Mouse (Mus musculus) CH12.LX (cell line): ENCODE measurements around the gene Rpp14. TPM values are rescaled to one million over a fixed set of nuclear protein-coding genes. Genes with fewer than 3 reads are reported as not detected.

ENCODE experiments used
- DNase-seq: peaks from one replicate; pipeline ENCODE4 v3.0.0-alpha.2; 2013; ENCODE audit errors: extremely low read depth
- H3K27ac ChIP-seq: 2 replicates; pipeline ENCODE4 v1.5.1; 2012; ENCODE audit warnings: low read depth, mild to moderate bottlenecking, control low read depth, moderate library complexity; ENCODE audit not compliant: insufficient read depth
- H3K27me3 ChIP-seq: replicated peaks from 2 replicates; pipeline ENCODE3; 2012; ENCODE audit warnings: inconsistent platforms
- H3K36me3 ChIP-seq, 2 experiments: replicated peaks in 1 of 2; 2 replicates each; pipeline versions ENCODE3 to v1.6.1; 2012; ENCODE audit warnings: inconsistent platforms in 1 of 2, low read length in 1 of 2, mild to moderate bottlenecking in 1 of 2, mixed read lengths in 1 of 2, moderate library complexity in 1 of 2; ENCODE audit not compliant: control insufficient read depth in 1 of 2, insufficient read depth in 1 of 2
- H3K4me1 ChIP-seq, 2 experiments: 2 replicates each; pipeline ENCODE4 v1.6.1; 2012; ENCODE audit warnings: inconsistent platforms in 1 of 2, moderate library complexity in 1 of 2; ENCODE audit not compliant: insufficient read depth in 2 of 2, control insufficient read depth in 1 of 2
- H3K4me2 ChIP-seq: 2 replicates; pipeline ENCODE4 v1.6.1; 2012; ENCODE audit warnings: low read depth, mild to moderate bottlenecking, control low read depth; ENCODE audit not compliant: poor library complexity, insufficient read depth, severe bottlenecking
- H3K4me3 ChIP-seq, 3 experiments: fragments of 150-350 bp in 1 of 3; sonication (generic) in 1 of 3; replicated peaks in 1 of 3; 2 replicates each; pipeline versions ENCODE3 to v1.5.1; 2011 to 2012; ENCODE audit warnings: low read depth in 2 of 3, low read length in 2 of 3, mild to moderate bottlenecking in 2 of 3, moderate library complexity in 2 of 3, control low read depth in 1 of 3, improper control_type of control experiment in 1 of 3, inconsistent platforms in 1 of 3, mixed read lengths in 1 of 3; ENCODE audit not compliant: poor library complexity in 1 of 3
- H3K79me2 ChIP-seq: replicated peaks from 2 replicates; pipeline ENCODE4 v1.6.1; 2012; ENCODE audit warnings: mild to moderate bottlenecking, moderate library complexity; ENCODE audit not compliant: control insufficient read depth, poor library complexity, insufficient read depth, severe bottlenecking; ENCODE audit errors: extremely low read depth
- H3K9ac ChIP-seq: 2 replicates; pipeline ENCODE4 v1.6.1; 2012; ENCODE audit warnings: low read depth, mild to moderate bottlenecking, control low read depth, moderate library complexity; ENCODE audit not compliant: insufficient read depth
- H3K9me3 ChIP-seq: replicated peaks from 2 replicates; pipeline ENCODE3; 2012; ENCODE audit warnings: low read length, inconsistent platforms, mixed read lengths
- BHLHE40 ChIP-seq: IDR thresholded peaks from 2 replicates; pipeline ENCODE4 v1.6.1; 2011; ENCODE audit warnings: mild to moderate bottlenecking, low read depth, low read length, improper control_type of control experiment
- CHD1 ChIP-seq: IDR thresholded peaks from 2 replicates; pipeline ENCODE4 v1.6.1; 2012; ENCODE audit warnings: low read depth, low read length, improper control_type of control experiment, inconsistent platforms
- CHD2 ChIP-seq: IDR thresholded peaks from 2 replicates; pipeline ENCODE4 v1.6.1; 2011; ENCODE audit warnings: low read length, improper control_type of control experiment
- CTCF ChIP-seq, 2 experiments: IDR thresholded peaks in 1 of 2; conservative IDR thresholded peaks in 1 of 2; 2 replicates each; pipeline ENCODE4 v1.5.1; 2011 to 2012; ENCODE audit warnings: low read depth in 2 of 2, low read length in 2 of 2, improper control_type of control experiment in 1 of 2, inconsistent platforms in 1 of 2, mild to moderate bottlenecking in 1 of 2, moderate library complexity in 1 of 2
- E2F4 ChIP-seq: IDR thresholded peaks from 2 replicates; pipeline ENCODE4 v1.6.1; 2011; ENCODE audit warnings: low read depth, low read length, improper control_type of control experiment; ENCODE audit not compliant: insufficient replicate concordance
- ELF1 ChIP-seq: IDR thresholded peaks from 2 replicates; pipeline ENCODE4 v1.6.1; 2014; ENCODE audit warnings: low read depth, mild to moderate bottlenecking, inconsistent platforms, low read length, improper control_type of control experiment
- EP300 ChIP-seq: IDR thresholded peaks from 2 replicates; pipeline ENCODE4 v1.6.1; 2011; ENCODE audit warnings: low read length, improper control_type of control experiment
- ETS1 ChIP-seq: conservative IDR thresholded peaks from 2 replicates; pipeline ENCODE4 v1.6.1; 2012; ENCODE audit warnings: low read depth, mild to moderate bottlenecking, inconsistent platforms, low read length, improper control_type of control experiment, moderate library complexity
- GABPA ChIP-seq: IDR thresholded peaks from 2 replicates; pipeline ENCODE4 v1.6.1; 2012; ENCODE audit warnings: low read depth, low read length, improper control_type of control experiment, inconsistent platforms; ENCODE audit not compliant: insufficient replicate concordance
- HCFC1 ChIP-seq: IDR thresholded peaks from 2 replicates; pipeline ENCODE4 v1.6.1; 2012; ENCODE audit warnings: low read depth, mild to moderate bottlenecking, inconsistent platforms, low read length, improper control_type of control experiment
- IRF4 ChIP-seq: IDR thresholded peaks from 2 replicates; pipeline ENCODE4 v1.6.1; 2014; ENCODE audit warnings: low read depth, mild to moderate bottlenecking, inconsistent platforms, low read length, improper control_type of control experiment
- JUN ChIP-seq: IDR thresholded peaks from 2 replicates; pipeline ENCODE4 v1.6.1; 2011; ENCODE audit warnings: low read depth, mild to moderate bottlenecking, low read length, improper control_type of control experiment, moderate library complexity; ENCODE audit not compliant: insufficient read depth
- JUND ChIP-seq: conservative IDR thresholded peaks from 2 replicates; pipeline ENCODE4 v1.6.1; 2011; ENCODE audit warnings: low read depth, low read length, improper control_type of control experiment
- KAT2A ChIP-seq: IDR thresholded peaks from 2 replicates; pipeline ENCODE4 v1.6.1; 2012; ENCODE audit warnings: low read length, improper control_type of control experiment, inconsistent platforms; ENCODE audit not compliant: insufficient replicate concordance
- MAFK ChIP-seq: IDR thresholded peaks from 2 replicates; pipeline ENCODE4 v1.6.1; 2011; ENCODE audit warnings: low read length, improper control_type of control experiment; ENCODE audit not compliant: insufficient replicate concordance
- MAX ChIP-seq: IDR thresholded peaks from 2 replicates; pipeline ENCODE4 v1.6.1; 2011; ENCODE audit warnings: low read length, improper control_type of control experiment
- MAZ ChIP-seq: IDR thresholded peaks from 2 replicates; pipeline ENCODE4 v1.6.1; 2012; ENCODE audit warnings: low read depth, mild to moderate bottlenecking, inconsistent platforms, low read length, improper control_type of control experiment, moderate library complexity
- MEF2A ChIP-seq: IDR thresholded peaks from 2 replicates; pipeline ENCODE4 v1.6.1; 2014; ENCODE audit warnings: low read depth, mild to moderate bottlenecking, inconsistent platforms, low read length, improper control_type of control experiment, borderline replicate concordance
- MXI1 ChIP-seq: IDR thresholded peaks from 2 replicates; pipeline ENCODE4 v1.6.1; 2011; ENCODE audit warnings: mild to moderate bottlenecking, low read depth, low read length, improper control_type of control experiment
- MYC ChIP-seq: IDR thresholded peaks from 2 replicates; pipeline ENCODE4 v1.6.1; 2011; ENCODE audit warnings: low read depth, mild to moderate bottlenecking, improper control_type of control experiment, low read length
- NELFE ChIP-seq: IDR thresholded peaks from 2 replicates; pipeline ENCODE4 v1.6.1; 2011; ENCODE audit warnings: low read depth, low read length, improper control_type of control experiment
- NRF1 ChIP-seq: IDR thresholded peaks from 2 replicates; pipeline ENCODE4 v1.6.1; 2014; ENCODE audit warnings: low read depth, mild to moderate bottlenecking, inconsistent platforms, low read length, improper control_type of control experiment, moderate library complexity
- PAX5 ChIP-seq: IDR thresholded peaks from 2 replicates; pipeline ENCODE4 v1.6.1; 2012; ENCODE audit warnings: low read length, inconsistent platforms, mixed read lengths
- POLR2A ChIP-seq: IDR thresholded peaks from 2 replicates; pipeline ENCODE4 v1.6.1; 2011; ENCODE audit warnings: low read depth, mild to moderate bottlenecking, improper control_type of control experiment, low read length
- POLR2AphosphoS2 ChIP-seq: IDR thresholded peaks from 2 replicates; pipeline ENCODE4 v1.6.1; 2011; ENCODE audit warnings: low read depth, low read length, improper control_type of control experiment
- RAD21 ChIP-seq: IDR thresholded peaks from 2 replicates; pipeline ENCODE4 v1.6.1; 2011; ENCODE audit warnings: low read depth, mild to moderate bottlenecking, low read length, improper control_type of control experiment, moderate library complexity
- RCOR1 ChIP-seq: conservative IDR thresholded peaks from 2 replicates; pipeline ENCODE4 v1.6.1; 2012; ENCODE audit warnings: low read depth, mild to moderate bottlenecking, inconsistent platforms, low read length, improper control_type of control experiment
- SIN3A ChIP-seq: IDR thresholded peaks from 2 replicates; pipeline ENCODE4 v1.6.1; 2012; ENCODE audit warnings: low read length, improper control_type of control experiment, inconsistent platforms
- SMC3 ChIP-seq: IDR thresholded peaks from 2 replicates; pipeline ENCODE4 v1.6.1; 2011; ENCODE audit warnings: low read depth, low read length, improper control_type of control experiment
- TBP ChIP-seq: conservative IDR thresholded peaks from 2 replicates; pipeline ENCODE4 v1.6.1; 2011; ENCODE audit warnings: low read depth, low read length, improper control_type of control experiment
- TCF12 ChIP-seq: IDR thresholded peaks from 2 replicates; pipeline ENCODE4 v1.6.1; 2014; ENCODE audit warnings: low read depth, mild to moderate bottlenecking, inconsistent platforms, low read length, improper control_type of control experiment
- UBTF ChIP-seq: IDR thresholded peaks from 2 replicates; pipeline ENCODE4 v1.6.1; 2012; ENCODE audit warnings: low read depth, mild to moderate bottlenecking, inconsistent platforms, low read length, improper control_type of control experiment, moderate library complexity
- USF1 ChIP-seq: IDR thresholded peaks from 2 replicates; pipeline ENCODE4 v1.6.1; 2014; ENCODE audit warnings: low read depth, mild to moderate bottlenecking, inconsistent platforms, low read length, improper control_type of control experiment
- USF2 ChIP-seq: conservative IDR thresholded peaks from 2 replicates; pipeline ENCODE4 v1.6.1; 2011; ENCODE audit warnings: low read depth, low read length, improper control_type of control experiment
- ZC3H11A ChIP-seq: IDR thresholded peaks from 2 replicates; pipeline ENCODE4 v1.6.1; 2012; ENCODE audit warnings: low read depth, mild to moderate bottlenecking, inconsistent platforms, low read length, improper control_type of control experiment
- ZKSCAN1 ChIP-seq: IDR thresholded peaks from 2 replicates; pipeline ENCODE4 v1.6.1; 2012; ENCODE audit warnings: low read depth, inconsistent platforms, low read length, improper control_type of control experiment, borderline replicate concordance
- ZMIZ1 ChIP-seq: IDR thresholded peaks from 2 replicates; pipeline ENCODE4 v1.6.1; 2012; ENCODE audit warnings: low read depth, mild to moderate bottlenecking, inconsistent platforms, low read length, improper control_type of control experiment
- ZNF384 ChIP-seq: IDR thresholded peaks from 2 replicates; pipeline ENCODE4 v1.6.1; 2012; ENCODE audit warnings: low read depth, low read length, improper control_type of control experiment, inconsistent platforms
- dilution Hi-C: fragments of 300-500 bp; cut with MboI; formaldehyde crosslinking; loops from 2 replicates; pipeline ENCODE4 v1.14.3; 2020; ENCODE audit warnings: low sequenced_read_pairs; ENCODE audit not compliant: extremely low pct_unique_long_range_greater_than_20kb, extremely low pct_ligation_motif_present
- in situ Hi-C: fragments of 300-500 bp; cut with MboI; formaldehyde crosslinking; loops from 3 replicates; pipeline ENCODE4 v1.14.3; 2019; ENCODE audit warnings: low sequenced_read_pairs, low pct_ligation_motif_present, low pct_unique_long_range_greater_than_20kb, mixed read lengths
- polyA plus RNA-seq: library from polyadenylated mRNA; unstranded; fragments of >175 nt; gene quantifications from 2 replicates; pipeline ENCODE4 v1.2.1, GENCODE M21; 2012; ENCODE audit warnings: low read depth; ENCODE audit not compliant: insufficient read length
- total RNA-seq, 2 experiments: library from RNA; depleted of rRNA; stranded (reverse); fragments of 300-350 nt in 1 of 2; fragments of >200 nt in 1 of 2; gene quantifications; 2 replicates each; pipeline ENCODE4 v1.2.3; 2012 to 2014

Gene Rpp14
- 32.4 and 46.9 TPM in 2 replicates for total RNA-seq (2012; rRNA removed)
- 132 and 140 TPM in 2 replicates for total RNA-seq (2014; rRNA removed)
- 101 and 121 TPM in 2 replicates for polyA plus RNA-seq

DNA sequence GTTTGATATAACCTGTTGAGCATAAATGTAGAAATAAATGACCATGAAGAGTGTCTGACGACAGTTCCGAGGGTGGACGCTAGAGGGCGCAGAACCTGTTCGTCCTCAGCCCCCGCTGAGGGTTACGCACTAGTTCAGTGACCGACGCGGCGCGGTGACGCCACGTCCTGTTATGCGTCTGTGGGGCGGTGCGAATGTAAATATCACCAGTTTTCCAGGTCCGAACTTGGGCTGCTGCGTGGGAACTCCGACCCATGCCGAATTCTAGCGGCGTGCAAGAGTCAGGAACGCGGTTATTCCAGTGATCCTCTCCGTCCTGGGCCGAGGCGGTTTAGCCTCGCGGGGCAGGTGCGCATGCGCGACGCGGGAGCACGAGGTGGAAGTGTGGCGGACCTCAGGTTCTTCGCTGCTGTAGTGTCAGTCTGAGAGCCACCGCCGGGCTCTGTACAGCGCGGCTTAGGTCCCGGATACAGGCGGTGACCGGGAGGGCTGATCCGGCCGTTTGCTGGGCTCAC is at the start of gene Rpp14:
TSS of gene Rpp14 (plus strand) at position 203 of the 515 bp plus-strand sequence.
- peak within 1 kb of the TSS; percentile 72 for H3K27ac ChIP-seq
- peaks cover 7 to 25% of the 10 kb centered on the region in 2 experiments for H3K4me1 ChIP-seq
- H3K27me3 ChIP-seq, result no peaks in the 10 kb centered on the region
- peak within 1 kb of the TSS; percentile 35 for H3K4me2 ChIP-seq
- dilution Hi-C loops (no loop called here), in situ Hi-C loops (no loop called here)
- H3K36me3 ChIP-seq, result peaks cover 12 to 33% of the 10 kb centered on the region in 2 experiments
- TF ChIP-seq GABPA, result no peak
- peak; percentile 78 for TF ChIP-seq TBP
- 0 out of 2 replicates have a peak, but pooled peaks have one; percentile 4 for TF ChIP-seq ZC3H11A
- TF ChIP-seq ZMIZ1, result peak; percentile 57; the same call in 1 of the 2 replicates
- no peak for TF ChIP-seq PAX5
- peak; percentile 91; the same call in 1 of the 2 replicates for TF ChIP-seq SIN3A
- no peak for TF ChIP-seq USF2
- no peak; the same call in 1 of the 2 replicates for TF ChIP-seq ETS1
- TF ChIP-seq MAX, result peak; percentile 84; the same call in 1 of the 2 replicates
- 0 out of 2 replicates have a peak, but pooled peaks have one; percentile 3 for TF ChIP-seq BHLHE40
- TF ChIP-seq NELFE, result peak; percentile 82
- TF ChIP-seq RCOR1, result no peak
- no peak for TF ChIP-seq CHD2
- TF ChIP-seq JUND, result no peak
- TF ChIP-seq IRF4, result no peak
- no peak for TF ChIP-seq ZKSCAN1
- peak; percentile 54 for TF ChIP-seq RAD21
- no peak for TF ChIP-seq USF1
- TF ChIP-seq MAFK, result no peak
- TF ChIP-seq SMC3, result peak; percentile 73
- peak; percentile 56 for TF ChIP-seq ELF1
- TF ChIP-seq KAT2A, result no peak
- no peak for TF ChIP-seq UBTF
- TF ChIP-seq MEF2A, result peak; percentile 36; the same call in 1 of the 2 replicates
- no peak for TF ChIP-seq ZNF384
- TF ChIP-seq CHD1, result no peak
- peak; percentile 93 for TF ChIP-seq NRF1
- TF ChIP-seq EP300, result no peak
- peak; percentile 88; the same call in 1 of the 2 replicates for TF ChIP-seq MYC
- no peak for TF ChIP-seq JUN
- TF ChIP-seq E2F4, result no peak
- peak; percentile 89 for TF ChIP-seq HCFC1
- TF ChIP-seq MAZ, result peak; percentile 96
- TF ChIP-seq MXI1, result peak; percentile 95
- peak; percentile 64; the same call in 1 of the 2 replicates for TF ChIP-seq POLR2AphosphoS2
- TF ChIP-seq TCF12, result peak; percentile 60; the same call in 1 of the 2 replicates
- TF ChIP-seq CTCF (conservative IDR thresholded peaks at IDR 0.05 in 1 of 2, IDR thresholded peaks at IDR 0.05 in 1 of 2; ENCODE audit: low read depth in 2 of 2, low read length in 2 of 2), result peak; percentile 85 to 94
- TF ChIP-seq POLR2A, result peak; percentile 89
- peaks cover 22% of the 10 kb centered on the region for H3K79me2 ChIP-seq
- peak within 1 kb of the TSS; percentile 82 for H3K9ac ChIP-seq
- peak within 1 kb of the TSS; percentile 63 to 95 (median 93) for H3K4me3 ChIP-seq
- H3K9me3 ChIP-seq, result peaks cover 5% of the 10 kb centered on the region
- peak; percentile 95 for DNase-seq
